Mouse (Mus musculus) bone marrow macrophage, adult 2 months (primary cell): ENCODE data around the gene Tgfbr3.

ENCODE experiments used
- CTCF ChIP-seq: IDR thresholded peaks from 2 replicates; pipeline ENCODE4 v1.5.1; 2012; ENCODE audit warnings: low read depth, mild to moderate bottlenecking, low read length, moderate library complexity
- POLR2A ChIP-seq: IDR thresholded peaks from 2 replicates; pipeline ENCODE4 v1.6.1; 2012; ENCODE audit warnings: mild to moderate bottlenecking, low read depth, low read length, borderline replicate concordance

DNA sequence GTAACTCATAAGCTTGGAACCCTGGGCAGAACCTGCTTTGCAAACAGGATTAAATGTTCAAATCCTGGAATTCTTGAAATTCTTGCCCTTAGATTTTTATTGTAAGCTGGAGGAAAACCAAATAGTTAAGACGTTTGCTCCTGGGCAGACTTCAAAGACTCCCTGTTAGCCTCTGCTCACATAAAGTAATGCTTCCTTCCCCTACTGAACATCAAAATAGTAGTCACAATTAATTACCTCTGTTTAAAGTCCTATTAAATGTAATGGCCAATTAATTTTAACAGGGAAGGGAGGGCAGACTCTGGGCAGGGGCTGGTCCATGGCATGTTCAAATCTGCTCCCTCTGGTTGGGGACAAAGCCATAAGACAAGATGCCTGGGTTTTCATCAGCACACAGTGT is 49.2 kb downstream of the Tgfbr3 start:
- TF ChIP-seq POLR2A (no peak), CTCF (no peak)
